Comparison of ENCODE assay signal across 25 mouse cellular contexts in the genomic region with DNA sequence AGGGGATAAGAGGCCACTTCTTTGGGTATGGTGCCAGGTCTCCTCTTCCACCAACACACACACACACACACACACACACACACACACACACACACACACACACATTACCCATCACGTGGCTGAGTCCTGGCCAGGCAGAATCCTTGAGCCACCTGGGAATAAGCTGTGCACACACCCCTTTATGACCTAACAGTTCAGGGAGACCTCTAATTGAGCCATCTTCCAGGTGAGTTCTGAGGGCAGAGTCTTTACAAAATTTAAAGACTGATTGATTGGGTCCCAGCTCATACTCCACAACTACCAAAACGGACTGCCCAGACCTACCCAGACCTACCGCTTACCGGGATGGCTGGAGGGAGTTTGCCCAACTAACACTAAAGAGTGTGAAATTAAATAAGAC. TPM values are rescaled to one million over a fixed set of nuclear protein-coding genes. Genes with fewer than 3 reads are reported as not detected.
DNase-seq lines count a peak whose midpoint lies in the region; ATAC-seq and TF ChIP-seq lines count a peak whose summit lies in the region.
"Had no signal": no experiment of that assay in that cellular context is flagged by ENCODE, and none has a peak within 500 bp of the region (broad histone marks: within the 10 kb centered on the region; RNA-seq: fewer than 3 reads in every experiment).

No protein-coding gene starts in this region.

- H3K4me3 ChIP-seq in heart, embryonic 10.5 days, result no peak overlapping the region
- H3K4me3 ChIP-seq in midbrain, embryonic 10.5 days, result no peak overlapping the region
- H3K4me3 ChIP-seq in midbrain, embryonic 13.5 days (replicated peaks), result no peak overlapping the region
- peak overlapping the region; percentile 63 for H3K4me3 ChIP-seq in testis, adult 2 months (ENCODE audit: control insufficient read depth, low read depth, low read length)
- H3K4me3 ChIP-seq: embryonic facial prominence, embryonic 12.5 days; embryonic facial prominence, embryonic 15.5 days; heart, embryonic 12.5 days; heart, embryonic 15.5 days; hindbrain, embryonic 10.5 days; hindbrain, embryonic 15.5 days; intestine, embryonic 15.5 days had no signal

- no peaks in the 10 kb centered on the region for H3K36me3 ChIP-seq in heart, embryonic 10.5 days
- no peaks in the 10 kb centered on the region for H3K36me3 ChIP-seq in midbrain, embryonic 10.5 days
- no peaks in the 10 kb centered on the region for H3K36me3 ChIP-seq in midbrain, embryonic 13.5 days
- no peaks in the 10 kb centered on the region for H3K36me3 ChIP-seq in testis, adult 2 months (ENCODE audit: control insufficient read depth, insufficient read depth, low read length)
- H3K36me3 ChIP-seq: embryonic facial prominence, embryonic 12.5 days; embryonic facial prominence, embryonic 15.5 days; heart, embryonic 12.5 days; heart, embryonic 15.5 days; hindbrain, embryonic 10.5 days; hindbrain, embryonic 15.5 days; intestine, embryonic 15.5 days had no signal

- H3K4me2 ChIP-seq in midbrain, embryonic 13.5 days (replicated peaks), result no peak overlapping the region
- H3K4me2 ChIP-seq: embryonic facial prominence, embryonic 12.5 days; embryonic facial prominence, embryonic 15.5 days; heart, embryonic 12.5 days; heart, embryonic 15.5 days; hindbrain, embryonic 15.5 days; intestine, embryonic 15.5 days had no signal

- no peak for TF ChIP-seq POLR2A in testis, adult 2 months (IDR thresholded peaks at IDR 0.05; ENCODE audit: control insufficient read depth, low read depth, low read length)

- H3K27me3 ChIP-seq in heart, embryonic 10.5 days (ENCODE audit: insufficient read depth, poor library complexity, severe bottlenecking), result peaks cover 98% of the 10 kb centered on the region
- H3K27me3 ChIP-seq in midbrain, embryonic 10.5 days (ENCODE audit: low read depth, poor library complexity, severe bottlenecking), result peaks cover 100% of the 10 kb centered on the region
- H3K27me3 ChIP-seq in midbrain, embryonic 13.5 days, result peaks cover 98% of the 10 kb centered on the region
- peaks cover 10% of the 10 kb centered on the region for H3K27me3 ChIP-seq in testis, adult 2 months (ENCODE audit: control insufficient read depth, insufficient read depth, low read length)

- H3K4me1 ChIP-seq in heart, embryonic 10.5 days, result peaks cover 21% of the 10 kb centered on the region
- H3K4me1 ChIP-seq in midbrain, embryonic 10.5 days, result peaks cover 32% of the 10 kb centered on the region
- H3K4me1 ChIP-seq in midbrain, embryonic 13.5 days (replicated peaks), result peaks cover 16% of the 10 kb centered on the region
- H3K4me1 ChIP-seq in testis, adult 2 months (ENCODE audit: control insufficient read depth, insufficient read depth, low read length), result peaks cover 13% of the 10 kb centered on the region

- no peaks in the 10 kb centered on the region for H3K9me3 ChIP-seq in heart, embryonic 10.5 days
- no peaks in the 10 kb centered on the region for H3K9me3 ChIP-seq in midbrain, embryonic 10.5 days (replicated peaks)
- H3K9me3 ChIP-seq in midbrain, embryonic 13.5 days, result no peaks in the 10 kb centered on the region
- H3K9me3 ChIP-seq: embryonic facial prominence, embryonic 12.5 days; embryonic facial prominence, embryonic 15.5 days; heart, embryonic 12.5 days; heart, embryonic 15.5 days; hindbrain, embryonic 10.5 days; hindbrain, embryonic 15.5 days; intestine, embryonic 15.5 days had no signal

- ATAC-seq in midbrain, embryonic 13.5 days, result no peak
- ATAC-seq: CD4-positive, CD25-positive, alpha-beta regulatory T cell, adult 4 months; forebrain, embryonic 14.5 days; intestine, embryonic 15.5 days had no signal

- H3K27ac ChIP-seq in heart, embryonic 10.5 days, result no peak overlapping the region
- no peak overlapping the region for H3K27ac ChIP-seq in midbrain, embryonic 10.5 days (replicated peaks)
- no peak overlapping the region for H3K27ac ChIP-seq in midbrain, embryonic 13.5 days
- H3K27ac ChIP-seq in testis, adult 2 months (ENCODE audit: control insufficient read depth, insufficient read depth, low read depth, low read length), result no peak overlapping the region; the same call in 1 of the 2 replicates
- H3K27ac ChIP-seq: embryonic facial prominence, embryonic 12.5 days; embryonic facial prominence, embryonic 15.5 days; heart, embryonic 15.5 days; hindbrain, embryonic 10.5 days; hindbrain, embryonic 15.5 days; intestine, embryonic 15.5 days had no signal

- 4% methylated on average over 4 of the region's 4 CpGs for WGBS in heart, embryonic 10.5 days
- 5% methylated on average over 4 of the region's 4 CpGs for WGBS in midbrain, embryonic 10.5 days
- WGBS in midbrain, embryonic 13.5 days, result 5% methylated on average over 4 of the region's 4 CpGs

- H3K9ac ChIP-seq in midbrain, embryonic 13.5 days (replicated peaks), result no peak overlapping the region
- H3K9ac ChIP-seq: embryonic facial prominence, embryonic 12.5 days; embryonic facial prominence, embryonic 15.5 days; heart, embryonic 12.5 days; heart, embryonic 15.5 days; hindbrain, embryonic 15.5 days; intestine, embryonic 15.5 days had no signal

- no peak for TF ChIP-seq CTCF in testis, adult 2 months (IDR thresholded peaks at IDR 0.05; ENCODE audit: control insufficient read depth, insufficient read depth, insufficient replicate concordance, low read depth, low read length)

- DNase-seq in heart, embryonic 10.5 days (ENCODE audit: low spot score), result peak; percentile 66
- DNase-seq in heart, adult 11 months, result no peak
- peak; percentile 22 for DNase-seq in midbrain, embryonic 10.5 days (ENCODE audit: low spot score)
- DNase-seq in testis, postnatal 14 days (ENCODE audit: low spot score), result no peak
- DNase-seq in spleen, postnatal 14 days (ENCODE audit: low spot score in 2 of 2), result no peak
- DNase-seq: adrenal gland, adult 2 months; adrenal gland, postnatal 14 days; cerebellum, adult 11 months; cerebellum, adult 2 months; cerebellum, adult 9-11 months; cerebellum, postnatal 25 days; gastrocnemius, postnatal 25 days; heart, postnatal 10 days; heart, postnatal 36 days had no signal

RNA-seq across cellular contexts. Expression of gene Pitx2, which starts 10.1 kb away (rescaled TPM):
- polyA plus RNA-seq in heart, embryonic 10.5 days (2016; fragmentation: Nextera tagmentation; extraction: Ambion mirVana), result 35.1 and 60.0 TPM in 2 replicates
- 27.8 and 47.0 TPM in 2 replicates for polyA plus RNA-seq in midbrain, embryonic 10.5 days (2016; fragmentation: Nextera tagmentation; extraction: Ambion mirVana)
- polyA plus RNA-seq in midbrain, embryonic 13.5 days (2015; fragmentation: Nextera tagmentation; extraction: Ambion mirVana), result 59.2 and 101 TPM in 2 replicates
- 6.1 and 6.6 TPM in 2 replicates for polyA plus RNA-seq in testis, adult 2 months (2012; rRNA removed)

Comparison
In these comparisons a context has a peak if more than half of its experiments do, and no peak if none do; other contexts are left out.
1. DNase-seq: peak in heart, embryonic 10.5 days (single experiment) and midbrain, embryonic 10.5 days (single experiment); none in heart, adult 11 months (single experiment), testis, postnatal 14 days (single experiment) and spleen, postnatal 14 days (0 of 2).